Mouse (Mus musculus): ENCODE data around the gene Olfr709-ps1.
"Not testable (repeated sequence)": the region's sequence is repeated elsewhere in the genome, so short reads cannot be mapped to it uniquely, and the experiment has no call there.

Olfr709-ps1 gene

DNA sequence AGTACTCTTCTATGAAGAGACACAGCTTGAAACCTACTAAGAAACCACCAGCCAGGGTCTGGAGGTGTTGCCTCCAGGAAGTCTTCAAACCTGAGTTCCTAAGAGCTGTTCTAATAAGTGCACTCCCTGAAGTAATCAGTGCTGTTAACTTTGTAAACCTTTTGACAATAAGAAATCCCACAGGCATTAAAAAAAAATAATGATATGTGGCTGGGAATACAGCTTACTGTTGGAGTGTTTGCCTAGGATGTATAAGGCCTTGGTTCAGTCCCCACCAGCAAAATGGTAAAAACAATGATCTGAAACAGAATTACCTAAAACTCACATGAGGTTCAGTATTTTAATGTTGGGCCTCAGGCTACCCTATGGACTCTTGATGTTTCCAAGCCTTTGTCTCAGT is at the start of gene Olfr709-ps1:
Gene Olfr709-ps1, minus strand, starts transcription at position 101 of the 400 bp plus-strand sequence.
- no peak for DNase-seq (ENCODE audit: low spot score)

- DNase-seq (ENCODE audit: low spot score) = no peak
Measured at GRCm38 (mm10) chr7:106975353-106975752, 43.3 kb upstream of the Olfr709-ps1 start, which contains the start of gene Olfr711. Gene Olfr711, minus strand, starts transcription at chr7:106975453.

- peak; percentile 13 for DNase-seq (ENCODE audit: low spot score)
Measured at GRCm38 (mm10) chr7:106967503-106967902, 35.5 kb upstream of the Olfr709-ps1 start.

- no peak for DNase-seq (ENCODE audit: low spot score)
Measured at GRCm38 (mm10) chr7:106963837-106964236, 31.8 kb upstream of the Olfr709-ps1 start, which contains the start of gene Olfr6. Gene Olfr6, minus strand, starts transcription at chr7:106963937.

DNA sequence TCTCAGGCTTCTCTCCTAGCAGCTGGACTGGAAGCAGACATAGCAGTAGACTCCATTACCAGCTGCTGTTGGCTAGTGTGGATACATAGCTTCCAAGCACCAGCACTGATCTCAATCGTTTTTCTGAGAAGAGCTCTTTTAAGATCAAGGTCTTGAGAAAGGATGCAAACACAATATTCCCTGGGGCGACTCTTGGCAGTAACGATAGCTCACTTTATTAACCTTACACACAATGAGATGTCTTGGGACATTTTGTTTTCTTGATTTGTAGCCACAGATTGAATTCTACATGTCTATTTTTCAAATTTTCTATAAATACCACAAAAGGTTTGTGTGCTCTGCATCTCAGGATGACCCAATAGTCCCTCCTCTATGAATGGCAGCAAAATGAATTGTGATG is 16.2 kb upstream of the Olfr709-ps1 start, which contains the start of gene Olfr710:
Gene Olfr710, minus strand, starts transcription at position 101 of the 400 bp plus-strand sequence.
- DNase-seq (ENCODE audit: low spot score) = no peak

DNA sequence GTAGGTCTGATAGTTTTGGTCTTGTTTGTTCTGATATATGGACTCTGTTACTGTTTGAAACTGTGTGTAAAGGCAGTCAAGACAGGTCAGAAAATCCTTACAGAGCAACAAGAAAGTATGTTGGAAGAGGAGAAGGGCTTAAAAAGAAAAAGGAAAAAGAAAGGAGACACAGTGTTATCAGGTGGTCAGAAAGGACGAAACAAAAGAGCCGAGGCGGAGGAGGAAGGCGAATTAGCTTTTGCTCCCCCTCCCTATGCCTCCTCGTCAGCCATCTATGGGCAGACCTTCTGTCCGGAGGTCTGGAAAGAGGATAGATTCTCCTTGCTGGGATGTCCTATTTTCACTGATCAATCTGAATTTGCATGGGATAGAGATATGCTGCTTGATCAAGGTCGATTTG is 11.1 kb downstream of the Olfr709-ps1 start:
- not testable (repeated sequence) for DNase-seq (ENCODE audit: low spot score)

- no peak for DNase-seq (ENCODE audit: low spot score)
Measured at GRCm38 (mm10) chr7:106907676-106908075, 24.3 kb downstream of the Olfr709-ps1 start, which contains the start of gene Olfr1532-ps1. Gene Olfr1532-ps1, plus strand, starts transcription at chr7:106908001.

DNA sequence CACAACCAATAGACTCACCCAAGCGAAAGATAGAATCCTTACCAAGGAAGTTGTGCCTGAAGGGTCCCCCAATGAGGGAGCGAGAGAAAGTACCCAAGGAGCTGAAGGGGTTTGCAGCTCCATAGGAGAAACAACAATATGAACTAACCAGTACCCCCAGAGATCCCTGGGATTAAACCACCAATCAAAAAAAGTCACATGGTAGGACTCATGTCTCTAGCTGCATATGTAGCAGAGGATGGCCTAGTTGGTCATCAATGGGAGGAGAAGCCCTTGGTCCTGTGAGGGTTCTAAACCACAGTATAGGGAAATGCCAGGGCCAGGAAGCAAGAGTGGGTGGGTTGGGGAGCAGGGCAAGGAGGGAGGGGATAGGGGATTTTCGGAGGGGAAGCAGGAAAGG is 30.9 kb downstream of the Olfr709-ps1 start, which contains the start of gene Olfr707:
Gene Olfr707, minus strand, starts transcription at position 101 of the 400 bp plus-strand sequence.
- not testable (repeated sequence) for DNase-seq (ENCODE audit: low spot score)

- DNase-seq (ENCODE audit: low spot score) = no peak
Measured at GRCm38 (mm10) chr7:106888062-106888461, 44.0 kb downstream of the Olfr709-ps1 start, which contains the start of gene Olfr706. Gene Olfr706, minus strand, starts transcription at chr7:106888162.

GRCm38 (mm10) chr7:106876791-106877190 is 55.2 kb downstream of the Olfr709-ps1 start, which contains the start of gene Olfr705:
Gene Olfr705, minus strand, starts transcription at chr7:106876891.
- no peak for DNase-seq (ENCODE audit: low spot score)
